ENCODE assay signal across 9 mouse cellular contexts in genomic region chr4:149277571-149277970, GRCm38 (mm10). TPM values are rescaled to one million over a fixed set of nuclear protein-coding genes. Genes with fewer than 3 reads are reported as not detected.
DNase-seq lines count a peak whose midpoint lies in the region; ATAC-seq and TF ChIP-seq lines count a peak whose summit lies in the region.
"Had no signal": no experiment of that assay in that cellular context is flagged by ENCODE, and none has a peak within 500 bp of the region (broad histone marks: within the 10 kb centered on the region; RNA-seq: fewer than 3 reads in every experiment).

No protein-coding gene starts in this region.

- 0 out of 2 replicates have a peak overlapping the region, but pooled peaks have one; percentile 11 for H3K4me3 ChIP-seq in heart, postnatal 0 days (ENCODE audit: low read depth, low read length)

- WGBS in heart, postnatal 0 days, result 23% methylated on average over 4 of the region's 4 CpGs

- no peak for TF ChIP-seq EP300 in heart, postnatal 0 days (IDR thresholded peaks at IDR 0.05; ENCODE audit: low read depth)

- DNase-seq in gastrocnemius, postnatal 25 days, result peak; percentile 20
- DNase-seq in gastrocnemius, postnatal 36 days, result no peak
- DNase-seq in embryo, embryonic 10.5 days (ENCODE audit: low spot score), result peak; percentile 71
- peak; percentile 83 for DNase-seq in heart, postnatal 0 days (ENCODE audit: low spot score)
- DNase-seq in lung, postnatal 25 days (ENCODE audit: low spot score), result peak; percentile 49
- DNase-seq in adrenal gland, postnatal 36 days, result no peak

- peak overlapping the region; percentile 40 for H3K4me2 ChIP-seq in heart, postnatal 0 days (ENCODE audit: low read depth, low read length)

- TF ChIP-seq CTCF in heart, postnatal 0 days (IDR thresholded peaks at IDR 0.05; ENCODE audit: low read depth), result no peak

- peak overlapping the region; percentile 59 for H3K27ac ChIP-seq in heart, postnatal 0 days (ENCODE audit: low read depth)

- peaks cover 8% of the 10 kb centered on the region; the same call in 1 of the 2 replicates for H3K4me1 ChIP-seq in heart, postnatal 0 days (ENCODE audit: control insufficient read depth, insufficient read depth)

- no peak overlapping the region for H3K9ac ChIP-seq in heart, postnatal 0 days (replicated peaks; ENCODE audit: low read depth, low read length)

- no peaks in the 10 kb centered on the region for H3K9me3 ChIP-seq in heart, postnatal 0 days (replicated peaks; ENCODE audit: control insufficient read depth, low read length)

- no peaks in the 10 kb centered on the region for H3K27me3 ChIP-seq in heart, postnatal 0 days (ENCODE audit: control insufficient read depth, insufficient read depth, low read length)
- H3K27me3 ChIP-seq: CH12.LX had no signal

- peak; percentile 93 for ATAC-seq in heart, postnatal 0 days (ENCODE audit: insufficient read depth, low read depth)
- ATAC-seq in megakaryocyte progenitor cell, adult 5-6 weeks (replicated peaks; ENCODE audit: poor library complexity), result no peak
- no peak for ATAC-seq in granulocyte monocyte progenitor cell, adult 5-6 weeks (replicated peaks; ENCODE audit: poor library complexity, severe bottlenecking)

- intact Hi-C loops in gastrocnemius, postnatal 36 days (cut with DNase I), result no loop called here

- peaks cover 24% of the 10 kb centered on the region for H3K36me3 ChIP-seq in heart, postnatal 0 days (replicated peaks; ENCODE audit: control insufficient read depth, insufficient read depth, low read length)

RNA-seq across cellular contexts. Expression of gene Kif1b, which starts 29.9 kb away (rescaled TPM):
- 100 to 1,000 TPM; 304 to 308 TPM for total RNA-seq in gastrocnemius, postnatal 25 days (2021)
- 100 to 1,000 TPM; 259 to 283 TPM for total RNA-seq in gastrocnemius, postnatal 36 days (2021)
- total RNA-seq in heart, postnatal 0 days (2014; rRNA removed; ENCODE audit: low replicate concordance), result 62.9 and 63.3 TPM in 2 replicates
- 44.2 and 45.0 TPM in 2 replicates for polyA plus RNA-seq in heart, postnatal 0 days (2015; fragmentation: Nextera tagmentation; extraction: Ambion mirVana)
- total RNA-seq in megakaryocyte progenitor cell, adult 5-6 weeks (2015), result 18.6 and 21.5 TPM in 2 replicates
- 25.9 and 28.4 TPM in 2 replicates for total RNA-seq in megakaryocyte progenitor cell, adult 5-6 weeks (2017)
- total RNA-seq in granulocyte monocyte progenitor cell, adult 5-6 weeks (2014; fragmentation: Nextera tagmentation), result 15.2 and 24.2 TPM in 2 replicates
- 25.5 and 26.3 TPM in 2 replicates for total RNA-seq in granulocyte monocyte progenitor cell, adult 5-6 weeks (2017)
- total RNA-seq in adrenal gland, postnatal 36 days (2021), result 100 to 1,000 TPM; 129 to 168 TPM

Comparison
In these comparisons a context has a peak if more than half of its experiments do, and no peak if none do; other contexts are left out.
1. DNase-seq: peak in gastrocnemius, postnatal 25 days (single experiment), embryo, embryonic 10.5 days (single experiment), heart, postnatal 0 days (single experiment) and lung, postnatal 25 days (single experiment); none in gastrocnemius, postnatal 36 days (0 of 2) and adrenal gland, postnatal 36 days (0 of 2).